Mouse (Mus musculus) MN1 (cell line): ENCODE results near the gene Alpk3.

Experiments used
- DNase-seq: peaks from one replicate; pipeline ENCODE4 v3.0.0-alpha.2; 2016; ENCODE audit warnings: low spot score

The Alpk3 gene

GRCm38 (mm10) chr7:81074546-81074945 is 17.1 kb downstream of the Alpk3 start:
- DNase-seq, result no peak

- DNase-seq, result no peak
These were observed 17.9 kb downstream of the Alpk3 start for GRCm38 (mm10) chr7:81075299-81075698.

GRCm38 (mm10) chr7:81075732-81076131 is 18.3 kb downstream of the Alpk3 start:
- no peak for DNase-seq

GRCm38 (mm10) chr7:81077009-81077408 is 19.6 kb downstream of the Alpk3 start:
- no peak for DNase-seq

- no peak for DNase-seq
These were observed 21.3 kb downstream of the Alpk3 start for GRCm38 (mm10) chr7:81078740-81079139.

- no peak for DNase-seq
These were observed 36.1 kb downstream of the Alpk3 start for GRCm38 (mm10) chr7:81093420-81093965.

GRCm38 (mm10) chr7:81094104-81094757 is 36.8 kb downstream of the Alpk3 start:
- DNase-seq, result no peak

GRCm38 (mm10) chr7:81100341-81100740 is 42.9 kb downstream of the Alpk3 start:
- no peak for DNase-seq

- no peak for DNase-seq
These were observed 45.5 kb downstream of the Alpk3 start for GRCm38 (mm10) chr7:81102854-81103253.

GRCm38 (mm10) chr7:81105525-81105924 is 48.1 kb downstream of the Alpk3 start:
- peak; percentile 14 for DNase-seq

- no peak for DNase-seq
These were observed 50.8 kb downstream of the Alpk3 start for GRCm38 (mm10) chr7:81108226-81108625.

- no peak for DNase-seq
These were observed 52.6 kb downstream of the Alpk3 start for GRCm38 (mm10) chr7:81109717-81110651.

GRCm38 (mm10) chr7:81110791-81111190 is 53.4 kb downstream of the Alpk3 start:
- no peak for DNase-seq

- DNase-seq, result no peak
These were observed 54.3 kb downstream of the Alpk3 start for GRCm38 (mm10) chr7:81111729-81112128.

GRCm38 (mm10) chr7:81112686-81113360 is 55.4 kb downstream of the Alpk3 start:
- DNase-seq, result no peak

GRCm38 (mm10) chr7:81114555-81114954 is 57.2 kb downstream of the Alpk3 start, which contains the start of gene Slc28a1:
Gene Slc28a1, plus strand, starts transcription at chr7:81114799.
- DNase-seq, result no peak

GRCm38 (mm10) chr7:81121099-81121498 is 63.7 kb downstream of the Alpk3 start:
- DNase-seq, result no peak

- no peak for DNase-seq
These were observed 65.4 kb downstream of the Alpk3 start for GRCm38 (mm10) chr7:81122808-81123207.

GRCm38 (mm10) chr7:81123553-81123952 is 66.2 kb downstream of the Alpk3 start:
- no peak for DNase-seq

GRCm38 (mm10) chr7:81124773-81125172 is 67.4 kb downstream of the Alpk3 start:
- no peak for DNase-seq

GRCm38 (mm10) chr7:81125215-81126175 is 68.1 kb downstream of the Alpk3 start:
- no peak for DNase-seq
